Mouse (Mus musculus): ENCODE measurements around the gene AL731706.1.

The AL731706.1 gene

DNA sequence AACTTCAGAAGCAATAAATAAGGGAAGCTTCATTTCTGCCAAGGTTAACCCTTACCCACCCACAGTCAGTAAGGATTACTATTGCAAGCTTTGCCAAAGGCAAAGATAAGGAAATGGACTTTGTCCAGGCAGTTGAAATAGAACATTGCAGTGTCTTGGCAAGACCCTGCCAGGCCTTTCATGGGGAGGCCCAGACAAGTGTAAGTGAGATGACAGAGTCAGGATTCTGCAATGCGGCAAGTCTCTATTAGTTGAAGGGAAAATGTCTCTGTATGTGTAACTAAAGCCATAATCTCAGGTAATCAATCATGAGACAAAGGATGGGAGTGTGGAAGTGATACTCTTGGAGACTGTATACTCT is 56.5 kb downstream of the AL731706.1 start:
- no peak for DNase-seq (ENCODE audit: low read depth)

GRCm38 (mm10) chr2:136833976-136834714 is 57.0 kb downstream of the AL731706.1 start:
- DNase-seq (ENCODE audit: low read depth), result no peak

DNA sequence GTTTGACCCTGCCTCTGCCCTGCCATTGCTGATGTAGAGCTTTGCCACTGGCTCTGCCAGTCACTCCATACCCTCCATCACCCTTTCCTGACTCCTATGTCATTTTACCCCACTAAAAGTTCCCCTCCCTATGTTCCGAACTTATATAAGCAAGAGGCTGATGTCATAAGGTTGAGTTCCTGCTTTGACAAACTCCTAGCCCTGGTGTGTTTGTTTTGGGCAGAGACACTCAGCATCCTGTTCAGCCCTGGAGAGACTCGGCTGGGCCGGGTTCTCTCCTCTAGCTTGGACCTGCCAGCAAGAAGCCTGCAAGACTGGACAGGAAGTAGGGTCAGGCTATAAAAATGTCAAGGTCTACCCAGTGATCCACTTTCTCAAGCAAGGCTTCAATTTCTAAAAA is 58.3 kb downstream of the AL731706.1 start:
- no peak for DNase-seq (ENCODE audit: low read depth)

Measured in NIH3T3 (cell line).